Mouse (Mus musculus) testis, adult 2 months (tissue): ENCODE data around the gene Arid2.

Experiments
- CTCF ChIP-seq: fragments of 200-500 bp; IDR thresholded peaks from 2 replicates; pipeline ENCODE4 v1.5.1; 2012; ENCODE audit warnings: low read depth, mild to moderate bottlenecking, inconsistent platforms, low read length, moderate library complexity; ENCODE audit not compliant: control insufficient read depth, insufficient read depth, insufficient replicate concordance
- POLR2A ChIP-seq: fragments of 200-500 bp; IDR thresholded peaks from 2 replicates; pipeline ENCODE4 v1.6.1; 2012; ENCODE audit warnings: low read depth, mild to moderate bottlenecking, inconsistent platforms, low read length, moderate library complexity; ENCODE audit not compliant: control insufficient read depth

DNA sequence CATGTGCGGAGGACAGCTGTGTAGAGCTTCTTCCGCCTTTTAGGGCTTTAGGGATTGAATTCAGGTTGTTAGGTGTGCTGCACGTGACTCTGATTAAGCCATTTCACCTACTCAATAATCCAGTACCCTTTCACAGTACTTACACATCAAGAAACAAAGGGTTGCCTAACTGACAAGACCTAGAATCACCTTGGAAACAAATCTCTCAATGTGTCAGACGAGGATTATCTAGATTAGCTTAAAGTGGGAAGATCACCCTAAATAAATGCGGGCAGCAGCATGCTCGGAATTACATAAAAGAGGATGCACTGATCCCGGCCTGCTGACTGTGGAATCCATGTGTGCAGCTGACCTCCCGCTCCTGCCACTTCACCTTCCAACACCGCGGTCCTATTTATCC is 159.5 kb downstream of the Arid2 start:
- TF ChIP-seq CTCF, result no peak
- no peak for TF ChIP-seq POLR2A
